Mouse (Mus musculus): ENCODE data around the gene Slc26a6.

The Slc26a6 gene

DNA sequence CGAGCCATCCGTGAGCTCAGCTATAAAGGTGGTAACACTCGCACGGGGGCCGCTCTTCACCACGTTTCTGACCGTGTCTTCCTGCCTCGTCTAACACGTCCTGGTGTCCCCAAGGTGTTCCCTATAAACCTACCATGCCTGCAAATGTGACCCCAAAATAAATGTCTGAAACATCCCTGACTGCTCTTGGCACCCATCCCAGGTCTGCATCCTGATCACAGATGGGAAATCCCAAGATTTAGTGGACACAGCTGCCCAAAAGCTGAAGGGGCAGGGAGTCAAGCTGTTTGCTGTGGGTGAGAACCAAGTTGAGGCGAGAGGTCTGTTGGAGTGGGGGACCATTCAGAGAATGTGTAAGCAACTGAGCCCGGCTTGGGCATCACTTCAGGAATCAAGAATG is 102.2 kb downstream of the Slc26a6 start:
- DNase-seq (ENCODE audit: low spot score) = no peak

DNA sequence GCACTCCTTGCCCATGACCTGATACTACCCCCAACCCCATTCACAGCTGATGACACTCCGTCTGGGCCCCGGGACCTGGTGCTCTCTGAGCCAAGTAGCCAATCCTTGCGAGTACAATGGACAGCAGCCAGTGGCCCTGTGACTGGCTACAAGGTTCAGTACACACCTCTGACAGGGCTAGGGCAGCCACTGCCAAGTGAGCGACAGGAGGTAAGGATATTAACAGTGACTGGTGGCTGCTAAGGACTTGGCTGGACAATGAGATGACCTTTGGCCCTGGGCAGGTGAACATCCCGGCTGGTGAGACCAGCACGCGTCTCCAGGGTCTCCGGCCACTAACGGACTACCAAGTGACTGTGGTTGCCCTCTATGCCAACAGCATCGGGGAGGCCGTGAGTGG is 102.8 kb downstream of the Slc26a6 start:
- DNase-seq (ENCODE audit: low spot score) = no peak
